Mouse (Mus musculus) kidney, adult 8-10 months (tissue): Measurements from ENCODE around the gene Gan.

Experiments used
- DNase-seq, 2 experiments: peaks; one replicate each; pipeline ENCODE4 v3.0.0; 2022

Gene Gan

GRCm38 (mm10) chr8:117158135-117158761 is at the start of gene Gan:
TSS of gene Gan (plus strand) at chr8:117158135.
- peak; percentile 24 to 40 for DNase-seq

GRCm38 (mm10) chr8:117109018-117109711 is 48.8 kb upstream of the Gan start:
- no peak for DNase-seq

GRCm38 (mm10) chr8:117109801-117110390 is 48.0 kb upstream of the Gan start:
- DNase-seq: peak; percentile 70 to 89

- DNase-seq: no peak
Observed at GRCm38 (mm10) chr8:117111641-117112040, 46.3 kb upstream of the Gan start.

GRCm38 (mm10) chr8:117112261-117112660 is 45.7 kb upstream of the Gan start:
- no peak for DNase-seq

- DNase-seq: no peak
Observed at GRCm38 (mm10) chr8:117115094-117115493, 42.8 kb upstream of the Gan start.

GRCm38 (mm10) chr8:117115676-117116446 is 42.1 kb upstream of the Gan start:
- DNase-seq: peak in 1 of 2 experiments; percentile 25

- no peak for DNase-seq
Observed at GRCm38 (mm10) chr8:117116534-117116933, 41.4 kb upstream of the Gan start.

GRCm38 (mm10) chr8:117118409-117118808 is 39.5 kb upstream of the Gan start:
- no peak for DNase-seq

GRCm38 (mm10) chr8:117121277-117121676 is 36.7 kb upstream of the Gan start:
- DNase-seq: no peak

- peak; percentile 41 to 70 for DNase-seq
Observed at GRCm38 (mm10) chr8:117123850-117124633, 33.9 kb upstream of the Gan start.

GRCm38 (mm10) chr8:117125854-117126253 is 32.1 kb upstream of the Gan start:
- DNase-seq: no peak

GRCm38 (mm10) chr8:117126411-117126810 is 31.5 kb upstream of the Gan start:
- no peak for DNase-seq

- no peak for DNase-seq
Observed at GRCm38 (mm10) chr8:117127063-117127462, 30.9 kb upstream of the Gan start.

GRCm38 (mm10) chr8:117133702-117134101 is 24.2 kb upstream of the Gan start:
- no peak for DNase-seq

- DNase-seq: no peak
Observed at GRCm38 (mm10) chr8:117136351-117136750, 21.6 kb upstream of the Gan start.

GRCm38 (mm10) chr8:117136763-117137162 is 21.2 kb upstream of the Gan start:
- no peak for DNase-seq

- DNase-seq: no peak
Observed at GRCm38 (mm10) chr8:117137357-117137756, 20.6 kb upstream of the Gan start.

- DNase-seq: no peak
Observed at GRCm38 (mm10) chr8:117148520-117148919, 9.4 kb upstream of the Gan start.

- DNase-seq: no peak
Observed at GRCm38 (mm10) chr8:117156149-117156548, 1.8 kb upstream of the Gan start.

GRCm38 (mm10) chr8:117156866-117157768 is 818 bp upstream of the Gan start:
- peak in 1 of 2 experiments; percentile 13 for DNase-seq

GRCm38 (mm10) chr8:117157769-117158091 is 205 bp upstream of the Gan start:
- DNase-seq: peak; percentile 96
